Mouse (Mus musculus) MEL (cell line): ENCODE measurements around the gene Alkbh7. TPM values are rescaled to one million over a fixed set of nuclear protein-coding genes. Genes with fewer than 3 reads are reported as not detected.

Experiments used
- DNase-seq: peaks from one replicate; pipeline ENCODE4 v3.0.0; 2011; ENCODE audit warnings: low read depth, low spot score
- H3K27ac ChIP-seq: 2 replicates; pipeline ENCODE4 v1.5.1; 2012; ENCODE audit warnings: low read depth, mild to moderate bottlenecking, control low read depth, low read length, moderate library complexity; ENCODE audit not compliant: control insufficient read depth
- H3K27me3 ChIP-seq, 2 experiments: fragments of 150-350 bp in 1 of 2; sonication (generic) in 1 of 2; 2 replicates each; pipeline ENCODE4 v1.6.1; 2012; ENCODE audit warnings: low read length in 2 of 2, mild to moderate bottlenecking in 2 of 2, improper control_type of control experiment in 1 of 2, moderate library complexity in 1 of 2; ENCODE audit not compliant: insufficient read depth in 2 of 2, control insufficient read depth in 1 of 2
- H3K36me3 ChIP-seq, 2 experiments: 2 replicates each; pipeline ENCODE4 v1.6.1; 2012 to 2014; ENCODE audit warnings: low read length in 2 of 2, improper control_type of control experiment in 1 of 2, inconsistent platforms in 1 of 2, mild to moderate bottlenecking in 1 of 2; ENCODE audit not compliant: insufficient read depth in 2 of 2, control insufficient read depth in 1 of 2
- H3K4me1 ChIP-seq, 2 experiments: fragments of 150-350 bp in 1 of 2; sonication (generic) in 1 of 2; 2 replicates each; pipeline ENCODE4 v1.6.1; 2012; ENCODE audit warnings: low read length in 2 of 2, improper control_type of control experiment in 1 of 2, mild to moderate bottlenecking in 1 of 2; ENCODE audit not compliant: insufficient read depth in 2 of 2, control insufficient read depth in 1 of 2
- H3K4me3 ChIP-seq, 2 experiments: fragments of 150-350 bp in 1 of 2; sonication (generic) in 1 of 2; 2 replicates each; pipeline ENCODE4 v1.5.1; 2012; ENCODE audit warnings: low read depth in 2 of 2, low read length in 2 of 2, mild to moderate bottlenecking in 2 of 2, moderate library complexity in 2 of 2, control low read depth in 1 of 2, improper control_type of control experiment in 1 of 2; ENCODE audit not compliant: control insufficient read depth in 1 of 2, insufficient read depth in 1 of 2
- H3K79me2 ChIP-seq: 2 replicates; pipeline ENCODE4 v1.6.1; 2012; ENCODE audit warnings: mild to moderate bottlenecking, low read length, moderate library complexity; ENCODE audit not compliant: control insufficient read depth, poor library complexity, insufficient read depth
- H3K9ac ChIP-seq: 2 replicates; pipeline ENCODE4 v1.6.1; 2012; ENCODE audit warnings: low read depth, mild to moderate bottlenecking, control low read depth, low read length, moderate library complexity; ENCODE audit not compliant: control insufficient read depth, poor library complexity, severe bottlenecking
- H3K9me3 ChIP-seq: fragments of 150-350 bp; sonication (generic); replicated peaks from 2 replicates; pipeline ENCODE4 v1.6.1; 2012; ENCODE audit warnings: mild to moderate bottlenecking, low read length, improper control_type of control experiment, moderate library complexity; ENCODE audit not compliant: insufficient read depth
- CHD1 ChIP-seq: IDR thresholded peaks from 2 replicates; pipeline ENCODE4 v1.6.1; 2012; ENCODE audit warnings: low read depth, mild to moderate bottlenecking, inconsistent platforms, low read length, improper control_type of control experiment
- CHD2 ChIP-seq: IDR thresholded peaks from 2 replicates; pipeline ENCODE4 v1.6.1; 2011; ENCODE audit warnings: low read length, improper control_type of control experiment
- CTCF ChIP-seq, 3 experiments: IDR thresholded peaks in 2 of 3; conservative IDR thresholded peaks in 1 of 3; 2 replicates each; pipeline ENCODE4 v1.5.1; 2011 to 2012; ENCODE audit warnings: low read length in 3 of 3, low read depth in 2 of 3, mild to moderate bottlenecking in 2 of 3, improper control_type of control experiment in 1 of 3, inconsistent platforms in 1 of 3, mixed read lengths in 1 of 3, moderate library complexity in 1 of 3; ENCODE audit not compliant: control insufficient read depth in 1 of 3, insufficient read depth in 1 of 3, poor library complexity in 1 of 3, severe bottlenecking in 1 of 3
- ELF1 ChIP-seq: IDR thresholded peaks from 2 replicates; pipeline ENCODE4 v1.6.1; 2014; ENCODE audit warnings: low read depth, mild to moderate bottlenecking, inconsistent platforms, low read length, improper control_type of control experiment, moderate library complexity
- EP300 ChIP-seq, 2 experiments: IDR thresholded peaks; 2 replicates each; pipeline ENCODE4 v1.6.1; 2011; ENCODE audit warnings: improper control_type of control experiment in 2 of 2, low read length in 2 of 2, low read depth in 1 of 2, mild to moderate bottlenecking in 1 of 2
- KAT2A ChIP-seq: conservative IDR thresholded peaks from 2 replicates; pipeline ENCODE4 v1.6.1; 2012; ENCODE audit warnings: low read depth, low read length, improper control_type of control experiment, inconsistent platforms
- MAFK ChIP-seq: IDR thresholded peaks from 2 replicates; pipeline ENCODE4 v1.6.1; 2011; ENCODE audit warnings: low read depth, mild to moderate bottlenecking, low read length, improper control_type of control experiment, borderline replicate concordance
- MAZ ChIP-seq: IDR thresholded peaks from 2 replicates; pipeline ENCODE4 v1.6.1; 2012; ENCODE audit warnings: low read depth, mild to moderate bottlenecking, inconsistent platforms, low read length, improper control_type of control experiment
- MEF2A ChIP-seq: IDR thresholded peaks from 2 replicates; pipeline ENCODE4 v1.6.1; 2014; ENCODE audit warnings: low read depth, mild to moderate bottlenecking, inconsistent platforms, low read length, improper control_type of control experiment; ENCODE audit not compliant: poor library complexity, insufficient replicate concordance, severe bottlenecking; ENCODE audit errors: extremely low read depth
- MXI1 ChIP-seq: IDR thresholded peaks from 2 replicates; pipeline ENCODE4 v1.6.1; 2011; ENCODE audit warnings: mild to moderate bottlenecking, low read depth, low read length, improper control_type of control experiment
- POLR2A ChIP-seq, 2 experiments: IDR thresholded peaks; 2 replicates each; pipeline ENCODE4 v1.6.1; 2011 to 2012; ENCODE audit warnings: low read length in 2 of 2, mild to moderate bottlenecking in 2 of 2, control low read depth in 1 of 2, improper control_type of control experiment in 1 of 2, low read depth in 1 of 2, moderate library complexity in 1 of 2; ENCODE audit not compliant: control insufficient read depth in 1 of 2, insufficient read depth in 1 of 2, poor library complexity in 1 of 2
- POLR2AphosphoS2 ChIP-seq: IDR thresholded peaks from 2 replicates; pipeline ENCODE4 v1.6.1; 2011; ENCODE audit warnings: low read length, improper control_type of control experiment
- RCOR1 ChIP-seq: IDR thresholded peaks from 2 replicates; pipeline ENCODE4 v1.6.1; 2012; ENCODE audit warnings: low read depth, mild to moderate bottlenecking, inconsistent platforms, low read length, improper control_type of control experiment
- SIN3A ChIP-seq: IDR thresholded peaks from 2 replicates; pipeline ENCODE4 v1.6.1; 2012; ENCODE audit warnings: low read length, improper control_type of control experiment, inconsistent platforms
- TAL1 ChIP-seq: IDR thresholded peaks from 2 replicates; pipeline ENCODE4 v1.6.1; 2012; ENCODE audit warnings: mild to moderate bottlenecking, inconsistent platforms, low read length, moderate library complexity, mixed read lengths
- UBTF ChIP-seq: IDR thresholded peaks from 2 replicates; pipeline ENCODE4 v1.6.1; 2012; ENCODE audit warnings: low read depth, mild to moderate bottlenecking, inconsistent platforms, low read length, improper control_type of control experiment, moderate library complexity, borderline replicate concordance; ENCODE audit not compliant: insufficient read depth
- USF2 ChIP-seq, 2 experiments: IDR thresholded peaks; 2 replicates each; pipeline ENCODE4 v1.6.1; 2011 to 2012; ENCODE audit warnings: improper control_type of control experiment in 2 of 2, low read length in 2 of 2, borderline replicate concordance in 1 of 2, inconsistent platforms in 1 of 2, low read depth in 1 of 2, mild to moderate bottlenecking in 1 of 2; ENCODE audit not compliant: insufficient read depth in 1 of 2
- ZC3H11A ChIP-seq: IDR thresholded peaks from 2 replicates; pipeline ENCODE4 v1.6.1; 2012; ENCODE audit warnings: low read depth, mild to moderate bottlenecking, inconsistent platforms, low read length, improper control_type of control experiment
- ZMIZ1 ChIP-seq: IDR thresholded peaks from 2 replicates; pipeline ENCODE4 v1.6.1; 2012; ENCODE audit warnings: low read depth, mild to moderate bottlenecking, inconsistent platforms, low read length, improper control_type of control experiment, moderate library complexity
- polyA plus RNA-seq, 2 experiments: library from polyadenylated mRNA; stranded (reverse) in 1 of 2; unstranded in 1 of 2; fragments of >175 nt in 1 of 2; fragments of >200 nt in 1 of 2; gene quantifications; 2 replicates each; pipeline versions ENCODE4 v1.2.1 to v1.2.4; 2012; ENCODE audit warnings: low replicate concordance in 2 of 2, low read depth in 1 of 2; ENCODE audit not compliant: insufficient read length in 2 of 2, insufficient read depth in 1 of 2, missing spikeins in 1 of 2
- total RNA-seq: library from RNA; depleted of rRNA; stranded (reverse); fragments of 300-350 nt; gene quantifications from 2 replicates; pipeline ENCODE4 v1.2.3, GENCODE M21; 2012

The Alkbh7 gene
- total and polyA plus RNA-seq, 3 experiments: 18.9 to 26.4 TPM; not detected in 1

GRCm38 (mm10) chr17:56952639-56953038 lies 44.5 kb upstream of the Alkbh7 start:
- Histone ChIP-seq H3K9ac (no peak overlapping the region), H3K9me3 (no peaks in the 10 kb centered on the region), H3K79me2 (no peaks in the 10 kb centered on the region), H3K36me3 (no peaks in the 10 kb centered on the region), H3K4me3 (no peak overlapping the region), H3K27ac (no peak overlapping the region), H3K4me1 (peaks cover 0 to 1% of the 10 kb centered on the region in 2 experiments; a peak in 2 of 4 replicates), H3K27me3 (no peaks in the 10 kb centered on the region)
- TF ChIP-seq SIN3A: no peak
- TF ChIP-seq POLR2AphosphoS2: no peak
- TF ChIP-seq CHD2: no peak
- no peak for TF ChIP-seq MAZ
- TF ChIP-seq MXI1: no peak
- TF ChIP-seq RCOR1: no peak
- TF ChIP-seq CHD1: no peak
- no peak for TF ChIP-seq ZMIZ1
- no peak for DNase-seq

DNA sequence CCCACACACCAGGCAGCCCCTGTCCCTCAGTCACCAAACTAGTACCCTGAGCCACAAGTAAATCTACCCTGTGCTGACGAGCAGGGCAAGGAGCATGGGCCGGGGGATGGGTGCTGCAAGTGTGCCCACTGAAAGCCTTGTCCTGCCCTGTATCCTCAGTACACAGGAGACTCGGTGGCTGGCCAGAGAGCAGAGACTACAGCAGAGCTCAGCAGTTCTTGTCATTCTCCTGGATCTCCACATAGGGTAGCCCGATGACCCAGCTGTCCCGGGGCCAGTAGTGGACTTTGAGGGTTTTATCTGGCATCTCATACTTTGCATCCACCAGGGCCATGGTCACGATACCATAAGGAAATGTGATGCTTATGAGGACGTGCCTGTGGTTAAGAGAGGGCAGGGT lies 42.3 kb upstream of the Alkbh7 start:
- no peak for DNase-seq
- no peak overlapping the region for H3K9ac ChIP-seq
- H3K4me3 ChIP-seq: no peak overlapping the region
- peaks cover 0 to 2% of the 10 kb centered on the region in 2 experiments; a peak in 1 of 4 replicates for H3K36me3 ChIP-seq
- no peaks in the 10 kb centered on the region for H3K79me2 ChIP-seq
- H3K27ac ChIP-seq: no peak overlapping the region
- no peaks in the 10 kb centered on the region for H3K9me3 ChIP-seq
- peaks cover 0 to 6% of the 10 kb centered on the region in 2 experiments; a peak in 2 of 4 replicates for H3K4me1 ChIP-seq
- no peaks in the 10 kb centered on the region for H3K27me3 ChIP-seq
- TF ChIP-seq POLR2A (IDR thresholded peaks at IDR 0.05; ENCODE audit: control insufficient read depth in 1 of 2, insufficient read depth in 1 of 2, low read depth in 1 of 2, low read length in 2 of 2, poor library complexity in 1 of 2) (no peak), EP300 (IDR thresholded peaks at IDR 0.05; ENCODE audit: low read depth in 1 of 2, low read length in 2 of 2) (no peak), MAZ (no peak), KAT2A (no peak), TAL1 (no peak), UBTF (no peak), ZMIZ1 (no peak), CTCF (IDR thresholded peaks at IDR 0.05 in 2 of 3, conservative IDR thresholded peaks at IDR 0.05 in 1 of 3; ENCODE audit: control insufficient read depth in 1 of 3, insufficient read depth in 1 of 3, low read depth in 2 of 3, low read length in 3 of 3, poor library complexity in 1 of 3, severe bottlenecking in 1 of 3) (no peak), CHD2 (no peak), USF2 (IDR thresholded peaks at IDR 0.05; ENCODE audit: borderline replicate concordance in 1 of 2, insufficient read depth in 1 of 2, low read depth in 1 of 2, low read length in 2 of 2) (no peak), MEF2A (no peak), MAFK (no peak), ZC3H11A (no peak), ELF1 (no peak)
